Mouse (Mus musculus): ENCODE measurements at regions not wholly inside any gene's neighbourhood (a gene's known extent, or its start where the extent isn't known, plus 50 kb on each side); places are given as distances from the start of the nearest gene placed in this dataset.

GRCm38 (mm10) chr3:20661883-20662282 lies 294.9 kb upstream of the Agtr1b start:
- no peak for DNase-seq

GRCm38 (mm10) chr3:20655345-20655744 lies 288.4 kb upstream of the Agtr1b start:
- DNase-seq: peak; percentile 21

All from kidney, postnatal 14 days (tissue).